Mouse (Mus musculus) limb, embryonic 14.5 days (tissue): ENCODE measurements around the gene Msi2. TPM values are rescaled to one million over a fixed set of nuclear protein-coding genes. Genes with fewer than 3 reads are reported as not detected.

Source experiments
- ATAC-seq: fragments of 200-750 bp; cut with Nextera tagmentation; 2 replicates; pipeline ENCODE4 v1.8.0; 2017; ENCODE audit warnings: low read depth, moderate number of reproducible peaks, moderate TSS enrichment; ENCODE audit not compliant: low FRiP score
- DNase-seq: peaks from one replicate; pipeline ENCODE4 v3.0.0-alpha.2; 2015; ENCODE audit warnings: low spot score
- H3K27ac ChIP-seq: fragments of 300-500 bp; sonication (generic); replicated peaks from 2 replicates; pipeline ENCODE4 v1.5.1; 2014; ENCODE audit warnings: low read depth, mild to moderate bottlenecking, low read length, moderate library complexity, mixed read lengths
- H3K27me3 ChIP-seq: fragments of 300-500 bp; sonication (generic); 2 replicates; pipeline ENCODE4 v1.6.1; 2014; ENCODE audit warnings: low read length, mixed read lengths; ENCODE audit not compliant: control insufficient read depth, insufficient read depth
- H3K36me3 ChIP-seq: fragments of 300-500 bp; sonication (generic); 2 replicates; pipeline ENCODE4 v1.6.1; 2014; ENCODE audit warnings: mild to moderate bottlenecking, low read length, moderate library complexity, mixed read lengths; ENCODE audit not compliant: control insufficient read depth, insufficient read depth
- H3K4me1 ChIP-seq: fragments of 300-500 bp; sonication (generic); 2 replicates; pipeline ENCODE4 v1.6.1; 2014; ENCODE audit warnings: antibody characterized with exemption, low read length, mixed read lengths; ENCODE audit not compliant: control insufficient read depth, insufficient read depth
- H3K4me2 ChIP-seq: fragments of 300-500 bp; sonication (generic); replicated peaks from 2 replicates; pipeline ENCODE4 v1.6.1; 2014; ENCODE audit warnings: low read depth, mild to moderate bottlenecking, low read length, moderate library complexity; ENCODE audit not compliant: severe bottlenecking
- H3K4me3 ChIP-seq: fragments of 300-500 bp; sonication (generic); replicated peaks from 2 replicates; pipeline ENCODE4 v1.5.1; 2014; ENCODE audit warnings: low read length
- H3K9ac ChIP-seq: fragments of 300-500 bp; sonication (generic); 2 replicates; pipeline ENCODE4 v1.6.1; 2014; ENCODE audit warnings: mild to moderate bottlenecking, low read depth, low read length, moderate library complexity; ENCODE audit not compliant: severe bottlenecking
- H3K9me3 ChIP-seq: fragments of 300-500 bp; sonication (generic); 2 replicates; pipeline ENCODE4 v1.6.1; 2016; ENCODE audit warnings: low read length; ENCODE audit not compliant: control insufficient read depth
- POLR2A ChIP-seq: fragments of 200-500 bp; IDR thresholded peaks from 2 replicates; pipeline ENCODE4 v1.8.0; 2012; ENCODE audit warnings: inconsistent platforms, mild to moderate bottlenecking, moderate library complexity, borderline replicate concordance; ENCODE audit not compliant: insufficient read depth, insufficient read length; ENCODE audit errors: extremely low read depth
- WGBS: fragments of 180-500 bp; shearing (Covaris S2); extraction: QIAGEN DNeasy Blood & Tissue Kit; methylation state at CpG from one replicate; pipeline ENCODE4 v1.1.7; 2014; 5-methylcytosine and 5-hydroxymethylcytosine counted together
- polyA plus RNA-seq, 2 experiments: library from polyadenylated mRNA; depleted of rRNA in 1 of 2; stranded (reverse) in 1 of 2; unstranded in 1 of 2; fragments of >200 nt; fragmentation: Nextera tagmentation in 1 of 2; extraction: Ambion mirVana in 1 of 2; gene quantifications; 2 replicates each; pipeline versions ENCODE4 v1.2.1 to v1.2.3; 2012 to 2014

Gene Msi2
- polyA plus RNA-seq, 2 experiments = 13.9 to 36.5 TPM

GRCm38 (mm10) chr11:88552385-88552784, 165.9 kb downstream of the Msi2 start:
- Histone ChIP-seq H3K36me3 (no peaks in the 10 kb centered on the region), H3K4me3 (no peak overlapping the region), H3K9ac (no peak overlapping the region), H3K9me3 (no peaks in the 10 kb centered on the region), H3K27me3 (0 out of 2 replicates have a peak, but pooled peaks cover 4% of the 10 kb centered on the region), H3K27ac (no peak overlapping the region), H3K4me1 (peaks cover 69% of the 10 kb centered on the region), H3K4me2 (no peak overlapping the region)
- 73% methylated on average over 6 of the region's 6 CpGs for WGBS
- ATAC-seq (no peak), DNase-seq (no peak)
- TF ChIP-seq POLR2A = no peak

- peak; percentile 65 for DNase-seq
- H3K9ac ChIP-seq = no peak overlapping the region
- WGBS = 0% methylated on average over 3 of the region's 3 CpGs
Observed at GRCm38 (mm10) chr11:88551034-88551433, 167.3 kb downstream of the Msi2 start.

GRCm38 (mm10) chr11:88550083-88550907, 168.0 kb downstream of the Msi2 start:
- Histone ChIP-seq H3K27me3 (0 out of 2 replicates have a peak, but pooled peaks cover 4% of the 10 kb centered on the region), H3K9me3 (no peaks in the 10 kb centered on the region), H3K36me3 (no peaks in the 10 kb centered on the region), H3K27ac (no peak overlapping the region), H3K4me2 (no peak overlapping the region), H3K4me3 (no peak overlapping the region), H3K4me1 (peaks cover 51% of the 10 kb centered on the region), H3K9ac (no peak overlapping the region)
- 62% methylated on average over 6 of the region's 6 CpGs for WGBS
- no peak for TF ChIP-seq POLR2A
- ATAC-seq = no peak
- DNase-seq = no peak

More at GRCm38 (mm10) chr11:88551034-88551433, 167.3 kb downstream of the Msi2 start:
- H3K36me3 ChIP-seq = no peaks in the 10 kb centered on the region
- 0 out of 2 replicates have a peak, but pooled peaks cover 4% of the 10 kb centered on the region for H3K27me3 ChIP-seq
- no peak overlapping the region for H3K4me2 ChIP-seq
- H3K4me3 ChIP-seq = no peak overlapping the region
- TF ChIP-seq POLR2A = no peak
- H3K27ac ChIP-seq = no peak overlapping the region
- ATAC-seq = peak; percentile 55
- no peaks in the 10 kb centered on the region for H3K9me3 ChIP-seq
- H3K4me1 ChIP-seq = peaks cover 59% of the 10 kb centered on the region

DNA sequence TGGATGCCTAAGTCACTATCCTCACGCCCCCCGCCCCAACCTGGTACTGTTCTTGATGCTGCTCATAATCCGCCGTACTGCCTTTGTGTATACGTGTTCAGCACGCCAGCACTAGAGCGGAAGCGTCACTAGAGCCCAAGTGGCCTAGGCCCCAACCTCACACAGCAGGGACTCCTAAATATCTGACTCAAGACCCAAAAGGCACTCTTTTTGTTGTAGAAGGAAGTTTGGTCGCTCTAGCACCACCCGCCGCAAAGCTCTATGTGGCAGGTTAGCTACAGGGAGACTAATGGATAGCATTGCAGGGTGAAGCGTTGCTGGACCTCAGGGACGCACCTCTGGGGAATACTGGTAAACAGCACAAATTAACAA, 168.8 kb downstream of the Msi2 start:
- H3K27me3 ChIP-seq = 0 out of 2 replicates have a peak, but pooled peaks cover under 1% of the 10 kb centered on the region
- H3K4me1 ChIP-seq = peaks cover 47% of the 10 kb centered on the region
- H3K9me3 ChIP-seq = no peaks in the 10 kb centered on the region
- no peak overlapping the region for H3K4me3 ChIP-seq
- DNase-seq = no peak
- H3K4me2 ChIP-seq = no peak overlapping the region
- WGBS = 89% methylated on average over 13 of the region's 13 CpGs
- H3K9ac ChIP-seq = no peak overlapping the region
- no peak for ATAC-seq
- no peaks in the 10 kb centered on the region for H3K36me3 ChIP-seq
- TF ChIP-seq POLR2A = no peak
- H3K27ac ChIP-seq = no peak overlapping the region

GRCm38 (mm10) chr11:88548832-88549528, 169.3 kb downstream of the Msi2 start:
- no peak for TF ChIP-seq POLR2A

More at GRCm38 (mm10) chr11:88548832-88549528, 169.3 kb downstream of the Msi2 start:
- Histone ChIP-seq H3K9ac (no peak overlapping the region), H3K27me3 (no peaks in the 10 kb centered on the region), H3K4me1 (peaks cover 46% of the 10 kb centered on the region), H3K4me2 (no peak overlapping the region), H3K27ac (no peak overlapping the region), H3K9me3 (no peaks in the 10 kb centered on the region), H3K36me3 (no peaks in the 10 kb centered on the region), H3K4me3 (no peak overlapping the region)
- WGBS = 81% methylated on average over 6 of the region's 6 CpGs
- no peak for ATAC-seq
- no peak for DNase-seq
